Mouse (Mus musculus) CD4-positive naive resting alpha-beta T cell, adult 57 days (primary cell): ENCODE data around the gene Slco6d1. TPM values are rescaled to one million over a fixed set of nuclear protein-coding genes. Genes with fewer than 3 reads are reported as not detected.

Experiments
- total RNA-seq: library from RNA; stranded (reverse); gene quantifications from one replicate; pipeline ENCODE4 v1.2.4, GENCODE M21; 2023

Slco6d1 gene
- total RNA-seq = not detected

GRCm38 (mm10) chr1:98420824-98421223 lies at the start of gene Slco6d1:
Gene Slco6d1, plus strand, starts transcription at chr1:98421124.

